Mouse (Mus musculus) limb, embryonic 15.5 days (tissue): ENCODE data around the gene Gm10142. TPM values are rescaled to one million over a fixed set of nuclear protein-coding genes. Genes with fewer than 3 reads are reported as not detected.
"Not testable (repeated sequence)": the region's sequence is repeated elsewhere in the genome, so short reads cannot be mapped to it uniquely, and the experiment has no call there.

Experiments used
- ATAC-seq: fragments of 200-750 bp; cut with Nextera tagmentation; 2 replicates; pipeline ENCODE4 v1.8.0; 2017; ENCODE audit warnings: low read depth, moderate TSS enrichment; ENCODE audit not compliant: insufficient number of reproducible peaks, low FRiP score, low TSS enrichment
- H3K27ac ChIP-seq: fragments of 300-500 bp; sonication (generic); 2 replicates; pipeline ENCODE4 v1.5.1; 2015; ENCODE audit warnings: moderate library complexity, mild to moderate bottlenecking, inconsistent platforms
- H3K27me3 ChIP-seq: fragments of 300-500 bp; sonication (generic); 2 replicates; pipeline ENCODE4 v1.6.1; 2015; ENCODE audit warnings: inconsistent platforms
- H3K36me3 ChIP-seq: fragments of 300-500 bp; sonication (generic); 2 replicates; pipeline ENCODE4 v1.6.1; 2015; ENCODE audit warnings: inconsistent platforms
- H3K4me1 ChIP-seq: fragments of 300-500 bp; sonication (generic); 2 replicates; pipeline ENCODE4 v1.6.1; 2015; ENCODE audit warnings: inconsistent platforms
- H3K4me2 ChIP-seq: fragments of 300-500 bp; sonication (generic); 2 replicates; pipeline ENCODE4 v1.6.1; 2015; ENCODE audit warnings: mild to moderate bottlenecking, inconsistent platforms
- H3K4me3 ChIP-seq: fragments of 300-500 bp; sonication (generic); 2 replicates; pipeline ENCODE4 v1.5.1; 2015; ENCODE audit warnings: mild to moderate bottlenecking, inconsistent platforms
- H3K9ac ChIP-seq: fragments of 300-500 bp; sonication (generic); 2 replicates; pipeline ENCODE4 v1.6.1; 2015; ENCODE audit warnings: inconsistent platforms
- H3K9me3 ChIP-seq: fragments of 300-500 bp; sonication (generic); 2 replicates; pipeline ENCODE4 v1.6.1; 2016; ENCODE audit warnings: inconsistent platforms
- WGBS: fragments of 180-500 bp; shearing (Covaris S2); methylation state at CpG from one replicate; pipeline ENCODE4 v1.1.7; 2015; 5-methylcytosine and 5-hydroxymethylcytosine counted together
- polyA plus RNA-seq: library from polyadenylated mRNA; unstranded; fragments of >200 nt; fragmentation: Nextera tagmentation; extraction: Ambion mirVana; gene quantifications from 2 replicates; pipeline ENCODE4 v1.2.1, GENCODE M21; 2015

Gene Gm10142
- polyA plus RNA-seq, 1 experiment from 2014 or later, result not detected

DNA sequence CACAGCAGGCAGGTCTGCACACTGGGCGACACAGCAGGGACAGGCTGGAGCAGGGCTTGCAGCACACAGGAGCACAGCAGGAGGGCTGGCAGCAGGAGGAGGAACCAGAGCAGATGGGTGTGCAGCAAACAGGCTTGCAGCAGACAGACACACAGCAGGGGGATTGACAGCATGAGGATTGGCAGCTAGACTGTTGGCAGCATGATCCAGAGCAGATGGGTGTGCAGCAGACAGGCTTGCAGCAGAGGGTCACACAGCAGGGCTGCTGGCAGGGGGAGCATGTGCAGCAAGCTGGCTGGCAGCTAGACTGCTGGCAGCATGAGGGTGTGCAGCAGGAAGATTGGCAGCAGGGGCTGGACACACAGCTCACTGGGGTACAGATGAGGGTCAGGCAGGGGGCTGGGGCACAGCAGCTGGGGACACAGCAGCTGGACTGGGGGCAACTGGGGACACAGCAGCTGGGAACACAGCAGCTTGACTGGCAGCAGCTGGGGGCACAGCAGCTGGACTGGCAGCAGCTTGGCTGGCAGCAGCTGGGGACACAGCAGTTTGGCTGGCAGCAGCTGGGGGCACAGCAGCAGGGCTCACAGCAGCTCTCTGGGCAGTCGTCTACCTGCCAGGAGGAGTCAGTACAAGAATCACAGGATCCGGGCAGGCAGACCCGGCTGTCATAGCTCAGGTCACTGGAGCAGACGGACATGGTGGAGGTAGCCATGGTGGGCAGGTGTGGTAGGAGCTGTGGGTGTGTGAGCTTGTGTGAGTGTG, 26.5 kb downstream of the Gm10142 start, which contains the start of gene Gm18596:
Gm18596 (minus strand) TSS at position 715 of the 765 bp plus-strand sequence.
- H3K9me3 ChIP-seq, H3K27ac ChIP-seq, H3K4me2 ChIP-seq, H3K36me3 ChIP-seq, ATAC-seq, H3K9ac ChIP-seq, H3K4me1 ChIP-seq, H3K4me3 ChIP-seq, H3K27me3 ChIP-seq: not testable (repeated sequence)
- 37% methylated on average over 5 of the region's 5 CpGs for WGBS

GRCm38 (mm10) chr10:77750686-77751085, 35.1 kb downstream of the Gm10142 start:
- H3K4me3 ChIP-seq, ATAC-seq, H3K27me3 ChIP-seq, H3K9ac ChIP-seq, H3K9me3 ChIP-seq, H3K27ac ChIP-seq, H3K4me1 ChIP-seq, H3K4me2 ChIP-seq, H3K36me3 ChIP-seq: not testable (repeated sequence)
- 75% methylated on average over 1 of the region's 1 CpGs for WGBS

DNA sequence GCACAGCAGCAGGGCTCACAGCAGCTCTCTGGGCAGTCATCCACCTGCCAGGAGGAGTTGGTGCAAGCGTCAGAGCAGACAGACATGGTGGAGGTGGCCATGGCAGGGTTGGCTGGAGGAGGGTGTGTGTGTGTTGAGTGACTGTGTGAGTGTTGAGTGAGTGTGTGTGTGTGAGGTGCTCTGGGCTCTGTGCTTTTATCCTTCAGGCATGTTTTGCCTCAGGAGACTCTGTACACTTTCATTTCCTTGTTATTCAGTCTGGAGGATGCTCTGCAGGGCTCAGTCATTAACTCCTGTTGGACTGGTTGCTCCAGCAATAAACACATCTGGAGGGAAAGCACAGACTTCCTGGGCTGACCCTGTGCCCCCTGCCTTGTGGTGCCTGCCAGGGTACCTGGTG, 35.6 kb downstream of the Gm10142 start, which contains the start of gene Gm9736:
Gm9736 (minus strand) TSS at position 101 of the 400 bp plus-strand sequence.
- not testable (repeated sequence) for H3K9ac ChIP-seq, ATAC-seq, H3K36me3 ChIP-seq, H3K9me3 ChIP-seq, H3K4me3 ChIP-seq, H3K4me2 ChIP-seq, H3K4me1 ChIP-seq, H3K27ac ChIP-seq, H3K27me3 ChIP-seq
- WGBS, result 50% methylated on average over 1 of the region's 1 CpGs

- not testable (repeated sequence) for ATAC-seq, H3K9me3 ChIP-seq, H3K4me2 ChIP-seq, H3K36me3 ChIP-seq, H3K4me3 ChIP-seq, H3K27ac ChIP-seq, H3K4me1 ChIP-seq, H3K9ac ChIP-seq, H3K27me3 ChIP-seq
- 61% methylated on average over 3 of the region's 3 CpGs for WGBS
Measured at GRCm38 (mm10) chr10:77752312-77752711, 36.7 kb downstream of the Gm10142 start.

- Histone ChIP-seq H3K4me1 (no peaks in the 10 kb centered on the region), H3K4me2 (no peak overlapping the region), H3K27ac (no peak overlapping the region), H3K9me3 (no peaks in the 10 kb centered on the region), H3K9ac (no peak overlapping the region), H3K4me3 (no peak overlapping the region), H3K27me3 (no peaks in the 10 kb centered on the region), H3K36me3 (no peaks in the 10 kb centered on the region)
- no peak for ATAC-seq
Measured at GRCm38 (mm10) chr10:77753448-77753847, 37.8 kb downstream of the Gm10142 start.

- not testable (repeated sequence) for ATAC-seq, H3K36me3 ChIP-seq, H3K9ac ChIP-seq, H3K4me2 ChIP-seq, H3K4me1 ChIP-seq, H3K27me3 ChIP-seq, H3K27ac ChIP-seq, H3K4me3 ChIP-seq, H3K9me3 ChIP-seq
- WGBS, result 57% methylated on average over 1 of the region's 1 CpGs
Measured at GRCm38 (mm10) chr10:77759582-77759981, 44.0 kb downstream of the Gm10142 start, which contains the start of gene Gm3233. Gene Gm3233 (minus strand): TSS chr10:77759682.

Other genes starting within 250 kb of the Gm10142 start
- gene Fam207a, start 200.0 kb upstream of the Gm10142 start, polyA plus RNA-seq, result 36.2 and 37.7 TPM in 2 replicates
- gene Itgb2, start 185.6 kb upstream of the Gm10142 start, polyA plus RNA-seq, result 3.5 TPM in 2 replicates
- gene Pttg1ip, start 134.1 kb upstream of the Gm10142 start, polyA plus RNA-seq, result 145 and 158 TPM in 2 replicates
- 343 and 347 TPM in 2 replicates for gene Sumo3, start 109.7 kb upstream of the Gm10142 start, polyA plus RNA-seq
- 1.3 and 1.8 TPM in 2 replicates for gene Gm49325, start 109.6 kb upstream of the Gm10142 start, polyA plus RNA-seq
- 99.8 and 127 TPM in 2 replicates for gene Ube2g2, start 93.5 kb upstream of the Gm10142 start, polyA plus RNA-seq
- 2.1 and 2.8 TPM in 2 replicates for gene Tspear, start 29.2 kb upstream of the Gm10142 start, polyA plus RNA-seq
- gene Gm19402, start 25.1 kb upstream of the Gm10142 start, polyA plus RNA-seq, result not detected in 2 replicates
- gene Gm9508, start 18.6 kb upstream of the Gm10142 start, polyA plus RNA-seq, result not detected in 2 replicates
- not detected in 2 replicates for gene Gm10272, start 9.2 kb upstream of the Gm10142 start, polyA plus RNA-seq
- gene Gm10024, start 4.3 kb upstream of the Gm10142 start, polyA plus RNA-seq, result 1.2 and 1.4 TPM in 2 replicates
- 0.29 TPM in 1 of 2 replicates, not detected in the other for gene Krtap12-1, start 4.8 kb downstream of the Gm10142 start, polyA plus RNA-seq
- gene Gm10100, start 10.7 kb downstream of the Gm10142 start, polyA plus RNA-seq, result not detected in 2 replicates
- gene Gm18596, start 26.8 kb downstream of the Gm10142 start, polyA plus RNA-seq, result not detected in 2 replicates
- gene Gm9736, start 35.5 kb downstream of the Gm10142 start, polyA plus RNA-seq, result not detected in 2 replicates
- gene Gm3233, start 43.9 kb downstream of the Gm10142 start, polyA plus RNA-seq, result not detected in 2 replicates
- gene Gm3238, start 55.5 kb downstream of the Gm10142 start, polyA plus RNA-seq, result not detected in 2 replicates
- gene Gm7138, start 61.1 kb downstream of the Gm10142 start, polyA plus RNA-seq, result not detected in 2 replicates
- not detected in 2 replicates for gene Gm3250, start 66.7 kb downstream of the Gm10142 start, polyA plus RNA-seq
- not detected in 2 replicates for gene Gm7137, start 72.4 kb downstream of the Gm10142 start, polyA plus RNA-seq
- gene Gm9639, start 79.3 kb downstream of the Gm10142 start, polyA plus RNA-seq, result not detected in 2 replicates
- not detected in 2 replicates for gene Gm19668, start 83.3 kb downstream of the Gm10142 start, polyA plus RNA-seq
- not detected in 2 replicates for gene Gm9507, start 96.0 kb downstream of the Gm10142 start, polyA plus RNA-seq
- gene Gm2696, start 98.9 kb downstream of the Gm10142 start, polyA plus RNA-seq, result not detected in 2 replicates
- gene Krtap10-4, start 111.3 kb downstream of the Gm10142 start, polyA plus RNA-seq, result not detected in 2 replicates
- gene Krtap10-10, start 120.1 kb downstream of the Gm10142 start, polyA plus RNA-seq, result 0.17 TPM in 1 of 2 replicates, not detected in the other
- gene Gm36176, start 131.0 kb downstream of the Gm10142 start, polyA plus RNA-seq, result not detected in 2 replicates
- not detected in 2 replicates for gene Gm10318, start 137.1 kb downstream of the Gm10142 start, polyA plus RNA-seq
- not detected in 2 replicates for gene Gm3285, start 146.2 kb downstream of the Gm10142 start, polyA plus RNA-seq
- 3.8 and 4.0 TPM in 2 replicates for gene Lrrc3, start 186.7 kb downstream of the Gm10142 start, polyA plus RNA-seq